Comparison of ENCODE assay signal across 9 mouse cellular contexts in genomic region chr11:55158785-55159359, GRCm38 (mm10). TPM values are rescaled to one million over a fixed set of nuclear protein-coding genes. Genes with fewer than 3 reads are reported as not detected.
DNase-seq lines count a peak whose midpoint lies in the region; TF ChIP-seq lines count a peak whose summit lies in the region.
"Had no signal": no experiment of that assay in that cellular context is flagged by ENCODE, and none has a peak within 500 bp of the region (broad histone marks: within the 10 kb centered on the region; RNA-seq: fewer than 3 reads in every experiment).

No protein-coding gene starts in this region.

- no peak for TF ChIP-seq POLR2A in thymus, adult 2 months (IDR thresholded peaks at IDR 0.05; ENCODE audit: control insufficient read depth, extremely low read depth, insufficient read depth, low read length, poor library complexity)

- H3K4me3 ChIP-seq in limb, embryonic 10.5 days, result no peak overlapping the region
- H3K4me3 ChIP-seq in thymus, adult 2 months (ENCODE audit: control insufficient read depth, insufficient read depth, low read length), result no peak overlapping the region
- H3K4me3 ChIP-seq: heart, embryonic 15.5 days had no signal

- H3K27me3 ChIP-seq in limb, embryonic 10.5 days (ENCODE audit: low read depth, poor library complexity, severe bottlenecking), result no peaks in the 10 kb centered on the region
- no peaks in the 10 kb centered on the region for H3K27me3 ChIP-seq in thymus, adult 2 months (ENCODE audit: control insufficient read depth, insufficient read depth, low read length)
- H3K27me3 ChIP-seq: heart, embryonic 15.5 days had no signal

- no peak overlapping the region for H3K27ac ChIP-seq in limb, embryonic 10.5 days
- no peak overlapping the region for H3K27ac ChIP-seq in thymus, adult 2 months (ENCODE audit: control insufficient read depth, insufficient read depth, low read length)
- H3K27ac ChIP-seq: heart, embryonic 15.5 days had no signal

- DNase-seq in 416B (ENCODE audit: low read depth), result peak; percentile 91
- DNase-seq in Muller cell, postnatal 12 days (ENCODE audit: inconsistent ontology term), result peak; percentile 49
- peak; percentile 68 for DNase-seq in cerebellum, adult 9-11 months
- DNase-seq in gastrocnemius, adult 8-10 months (ENCODE audit: low spot score in 2 of 2), result peak; percentile 53 to 54
- peak; percentile 91 for DNase-seq in kidney, adult 9 months
- DNase-seq in limb, embryonic 10.5 days (ENCODE audit: low spot score), result peak; percentile 74
- peak; percentile 74 for DNase-seq in ovary, postnatal 10 days (ENCODE audit: low spot score)
- peak; percentile 90 for DNase-seq in thymus, adult 2 months

- no peaks in the 10 kb centered on the region for H3K4me1 ChIP-seq in limb, embryonic 10.5 days
- peaks cover 16% of the 10 kb centered on the region for H3K4me1 ChIP-seq in thymus, adult 2 months (replicated peaks; ENCODE audit: control insufficient read depth, insufficient read depth, low read length)

- no peaks in the 10 kb centered on the region for H3K36me3 ChIP-seq in limb, embryonic 10.5 days
- no peaks in the 10 kb centered on the region for H3K36me3 ChIP-seq in thymus, adult 2 months (ENCODE audit: control insufficient read depth, insufficient read depth, low read length)
- H3K36me3 ChIP-seq: heart, embryonic 15.5 days had no signal

- no peaks in the 10 kb centered on the region for H3K9me3 ChIP-seq in limb, embryonic 10.5 days (replicated peaks)
- H3K9me3 ChIP-seq: heart, embryonic 15.5 days had no signal

- WGBS in limb, embryonic 10.5 days, result 53% methylated on average over 13 of the region's 13 CpGs
- WGBS in thymus, adult 2 months, result 53% methylated on average over 13 of the region's 13 CpGs

- TF ChIP-seq CTCF in thymus, adult 2 months (IDR thresholded peaks at IDR 0.05; ENCODE audit: borderline replicate concordance, control insufficient read depth, extremely low read depth, insufficient read depth, low read length, poor library complexity), result no peak

RNA-seq across cellular contexts. Expression of gene Slc36a3, which starts 7.4 kb away (rescaled TPM):
- total RNA-seq in gastrocnemius, adult 8-10 months (2022), result not detected
- polyA plus RNA-seq in limb, embryonic 10.5 days (2016; fragmentation: Nextera tagmentation; extraction: Ambion mirVana), result not detected in 2 replicates
- polyA plus RNA-seq in thymus, adult 2 months (2012; rRNA removed), result 0.48 and 0.74 TPM in 2 replicates
- polyA plus RNA-seq: heart, embryonic 15.5 days had no signal

RNA-seq across cellular contexts. Expression of gene Slc36a2, which starts 26.0 kb away (rescaled TPM):
- total RNA-seq in gastrocnemius, adult 8-10 months (2022), result 1 to 10 TPM in 2 of 4 experiments, under 1 TPM in 2; 0.36 to 1.2 (median 0.80) TPM
- polyA plus RNA-seq in limb, embryonic 10.5 days (2016; fragmentation: Nextera tagmentation; extraction: Ambion mirVana), result 0.06 and 0.29 TPM in 2 replicates
- 38.6 and 44.6 TPM in 2 replicates for polyA plus RNA-seq in thymus, adult 2 months (2012; rRNA removed)

RNA-seq across cellular contexts. Expression of gene Slc36a1, which starts 45.3 kb away (rescaled TPM):
- 1 to 10 TPM; 5.4 to 9.4 (median 5.9) TPM for total RNA-seq in gastrocnemius, adult 8-10 months (2022)
- 1.2 TPM in 2 replicates for polyA plus RNA-seq in limb, embryonic 10.5 days (2016; fragmentation: Nextera tagmentation; extraction: Ambion mirVana)
- polyA plus RNA-seq in thymus, adult 2 months (2012; rRNA removed), result 60.3 and 65.3 TPM in 2 replicates

Comparison
In these comparisons a context has a peak if more than half of its experiments do, and no peak if none do; other contexts are left out.
1. RNA of gene Slc36a2, which starts 26.0 kb away (polyA plus RNA-seq): 38.6 to 44.6 TPM in thymus, adult 2 months; 0.06 to 0.29 TPM in limb, embryonic 10.5 days; every median in the first group is over 10 times any median in the second.
2. RNA of gene Slc36a1, which starts 45.3 kb away (polyA plus RNA-seq): 60.3 to 65.3 TPM in thymus, adult 2 months; 1.2 TPM in limb, embryonic 10.5 days; every median in the first group is over 10 times any median in the second.
3. Peak in every context shown above with its lines, with median percentiles within 50 percentile points of each other: DNase-seq.